Mouse (Mus musculus) ES-E14 (cell line): ENCODE measurements around the gene Fbxl19. TPM values are rescaled to one million over a fixed set of nuclear protein-coding genes. Genes with fewer than 3 reads are reported as not detected.

Source experiments
- DNase-seq: peaks from one replicate; pipeline ENCODE4 v3.0.0-alpha.2; 2013; ENCODE audit warnings: low read depth, low spot score
- H3K27ac ChIP-seq: 2 replicates; pipeline ENCODE4 v1.5.1; 2012; ENCODE audit warnings: low read depth, mild to moderate bottlenecking, low read length, moderate library complexity, mixed read lengths; ENCODE audit not compliant: poor library complexity, insufficient read depth, severe bottlenecking
- H3K36me3 ChIP-seq: 2 replicates; pipeline ENCODE4 v1.6.1; 2012; ENCODE audit warnings: mild to moderate bottlenecking, low read length, moderate library complexity, mixed read lengths; ENCODE audit not compliant: control insufficient read depth, poor library complexity, insufficient read depth, severe bottlenecking
- H3K4me1 ChIP-seq, 2 experiments: fragments of 150-350 bp in 1 of 2; sonication (generic) in 1 of 2; 2 replicates each; pipeline ENCODE4 v1.6.1; 2012; ENCODE audit warnings: low read length in 2 of 2, mild to moderate bottlenecking in 1 of 2, mixed read lengths in 1 of 2; ENCODE audit not compliant: control insufficient read depth in 2 of 2, insufficient read depth in 2 of 2, poor library complexity in 1 of 2
- H3K4me3 ChIP-seq, 2 experiments: fragments of 150-350 bp in 1 of 2; sonication (generic) in 1 of 2; 2 replicates each; pipeline ENCODE4 v1.5.1; 2012; ENCODE audit warnings: low read length in 2 of 2, low read depth in 1 of 2, mild to moderate bottlenecking in 1 of 2, mixed read lengths in 1 of 2; ENCODE audit not compliant: insufficient read depth in 1 of 2, poor library complexity in 1 of 2, severe bottlenecking in 1 of 2
- H3K9ac ChIP-seq: 2 replicates; pipeline ENCODE4 v1.6.1; 2012; ENCODE audit warnings: low read depth, mild to moderate bottlenecking, low read length, mixed read lengths; ENCODE audit not compliant: poor library complexity, insufficient read depth, severe bottlenecking
- H3K9me3 ChIP-seq: fragments of 150-350 bp; sonication (generic); 2 replicates; pipeline ENCODE4 v1.6.1; 2012; ENCODE audit warnings: low read depth, mild to moderate bottlenecking, low read length; ENCODE audit not compliant: control insufficient read depth, insufficient read depth
- CHD2 ChIP-seq: IDR thresholded peaks from 2 replicates; pipeline ENCODE4 v1.6.1; 2014; ENCODE audit warnings: mild to moderate bottlenecking, low read depth, low read length, inconsistent platforms
- HCFC1 ChIP-seq: IDR thresholded peaks from 2 replicates; pipeline ENCODE4 v1.6.1; 2012; ENCODE audit warnings: low read length, inconsistent platforms, borderline replicate concordance; ENCODE audit not compliant: insufficient read depth
- MAFK ChIP-seq: IDR thresholded peaks from 2 replicates; pipeline ENCODE4 v1.6.1; 2014; ENCODE audit warnings: mild to moderate bottlenecking, low read depth, low read length, inconsistent platforms; ENCODE audit not compliant: insufficient read depth
- ZC3H11A ChIP-seq: IDR thresholded peaks from 2 replicates; pipeline ENCODE4 v1.6.1; 2012; ENCODE audit warnings: low read depth, mild to moderate bottlenecking, inconsistent platforms, low read length, borderline replicate concordance
- ZNF384 ChIP-seq: IDR thresholded peaks from 2 replicates; pipeline ENCODE4 v1.6.1; 2012; ENCODE audit warnings: low read depth, low read length, inconsistent platforms
- in situ Hi-C, 2 experiments: fragments of 600-800 bp; cut with MboI; formaldehyde crosslinking; loops; one replicate each; pipeline ENCODE4 v1.15.1; 2025; ENCODE audit warnings: low sequenced_read_pairs in 2 of 2, inconsistent platforms in 1 of 2; ENCODE audit not compliant: unreplicated experiment in 2 of 2
- total RNA-seq: library from RNA; depleted of rRNA; stranded (reverse); fragments of 300-350 nt; gene quantifications from 2 replicates; pipeline ENCODE4 v1.2.3, GENCODE M21; 2012

Gene Fbxl19
- total RNA-seq, 1 experiment: 86.9 TPM

DNA sequence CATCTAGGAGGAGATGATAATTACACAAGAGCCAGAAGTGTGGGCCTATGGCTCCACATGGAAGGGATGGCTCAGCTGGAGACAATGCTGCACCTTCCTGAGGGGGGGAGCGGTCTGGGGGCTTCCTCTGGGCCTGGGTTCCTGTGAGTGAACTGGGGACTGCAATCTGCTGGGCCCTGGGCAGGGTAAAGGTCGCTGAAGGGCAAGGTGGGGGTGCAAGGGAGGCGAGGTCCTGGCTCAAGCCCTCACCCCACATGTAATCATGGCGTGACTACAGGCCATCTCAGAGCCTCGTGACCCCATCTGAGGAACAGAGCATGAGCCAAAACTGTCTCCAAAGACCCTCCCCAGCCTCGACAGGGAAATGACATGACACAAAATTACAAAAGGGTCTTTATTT, 39.7 kb upstream of the Fbxl19 start:
- in situ Hi-C loops: no loop called here
- no peak overlapping the region for H3K9ac ChIP-seq
- H3K4me3 ChIP-seq: no peak overlapping the region
- TF ChIP-seq ZC3H11A: no peak
- TF ChIP-seq CHD2: no peak
- TF ChIP-seq MAFK: no peak
- TF ChIP-seq HCFC1: no peak
- no peak for TF ChIP-seq ZNF384
- no peak for DNase-seq
- no peaks in the 10 kb centered on the region for H3K9me3 ChIP-seq
- H3K27ac ChIP-seq: no peak overlapping the region; the same call in 1 of the 2 replicates
- peaks cover 1 to 17% of the 10 kb centered on the region in 2 experiments; a peak in 2 of 4 replicates for H3K4me1 ChIP-seq
- peaks cover 17% of the 10 kb centered on the region; the same call in 1 of the 2 replicates for H3K36me3 ChIP-seq

DNA sequence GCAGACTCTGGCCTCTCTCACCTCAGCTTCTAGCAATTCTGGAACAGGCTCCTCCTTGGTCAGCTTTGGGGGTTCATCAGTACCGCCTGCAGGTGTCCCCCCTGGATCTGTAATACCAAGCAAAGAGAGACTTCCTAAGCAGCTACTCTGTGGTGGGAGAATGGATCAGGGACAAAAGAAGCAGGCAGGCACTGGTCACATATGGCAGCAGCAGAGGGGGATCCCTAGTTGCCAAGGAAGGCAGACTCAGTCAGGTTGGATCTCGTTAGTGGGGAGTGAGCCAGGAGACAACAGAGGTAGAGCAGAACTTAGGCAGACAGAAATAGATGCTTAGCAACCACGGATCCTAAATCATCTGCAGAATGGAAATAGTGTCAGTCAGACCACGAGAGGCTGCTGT, 38.6 kb upstream of the Fbxl19 start:
- H3K36me3 ChIP-seq: peaks cover 14% of the 10 kb centered on the region; the same call in 1 of the 2 replicates
- TF ChIP-seq CHD2 (no peak), ZNF384 (no peak), MAFK (no peak), ZC3H11A (no peak), HCFC1 (no peak)
- H3K4me3 ChIP-seq: no peak overlapping the region
- H3K4me1 ChIP-seq: peaks cover 1 to 17% of the 10 kb centered on the region in 2 experiments; a peak in 2 of 4 replicates
- DNase-seq: no peak
- no peak overlapping the region for H3K27ac ChIP-seq
- no peaks in the 10 kb centered on the region for H3K9me3 ChIP-seq
- in situ Hi-C loops: no loop called here
- no peak overlapping the region for H3K9ac ChIP-seq

DNA sequence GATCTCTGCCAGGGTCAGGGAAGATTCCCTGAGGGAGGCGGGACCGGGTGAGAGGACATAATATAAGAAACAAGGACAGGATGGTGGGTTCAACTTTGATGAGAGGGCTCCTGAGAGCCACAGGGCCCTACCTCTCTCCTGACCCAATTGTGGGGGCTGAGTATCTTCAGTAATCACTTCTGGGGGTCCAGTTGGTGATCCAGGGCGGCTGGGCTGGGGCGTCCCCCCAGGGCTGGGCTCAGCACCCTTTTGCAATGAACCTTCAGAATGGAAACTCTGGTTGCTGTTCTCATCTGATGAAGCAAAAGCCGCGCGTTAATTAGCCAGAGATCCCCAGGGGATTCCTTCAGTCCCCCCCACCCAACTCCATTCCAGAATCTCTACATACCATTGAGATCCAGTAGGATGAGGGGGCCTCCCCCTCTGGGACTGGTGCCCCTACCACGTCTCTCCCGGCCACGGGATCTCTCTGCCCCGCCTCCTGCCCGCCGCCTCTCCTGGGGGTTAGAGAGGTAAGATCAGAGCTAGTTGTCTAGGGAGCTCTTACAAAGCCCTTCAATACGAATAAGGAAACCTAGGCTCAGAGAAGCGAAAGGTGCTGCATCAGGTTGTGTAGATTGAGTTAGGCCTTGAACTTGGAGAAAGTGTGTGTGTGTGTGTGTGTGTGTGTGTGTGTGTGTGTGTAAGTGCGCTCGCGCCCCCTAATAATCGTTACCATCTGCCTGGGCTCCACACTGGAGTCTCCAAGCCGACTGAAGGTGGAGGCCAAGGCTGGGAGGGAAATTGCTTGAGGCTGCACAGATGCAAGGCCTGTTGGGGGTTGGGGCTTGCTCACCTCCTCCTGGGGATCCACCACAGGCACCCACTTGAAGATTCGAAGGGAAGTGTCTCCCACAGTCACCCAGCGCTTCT, 37.0 kb upstream of the Fbxl19 start:
- no peak for DNase-seq
- no peak for TF ChIP-seq CHD2
- Histone ChIP-seq H3K9me3 (no peaks in the 10 kb centered on the region), H3K27ac (no peak overlapping the region; the same call in 1 of the 2 replicates), H3K4me3 (peak overlapping the region; percentile 73 to 86), H3K4me1 (peaks cover 5 to 24% of the 10 kb centered on the region in 2 experiments; a peak in 3 of 4 replicates), H3K9ac (peak overlapping the region; percentile 27), H3K36me3 (peaks cover 14% of the 10 kb centered on the region; the same call in 1 of the 2 replicates)
- in situ Hi-C loops: no loop called here

DNA sequence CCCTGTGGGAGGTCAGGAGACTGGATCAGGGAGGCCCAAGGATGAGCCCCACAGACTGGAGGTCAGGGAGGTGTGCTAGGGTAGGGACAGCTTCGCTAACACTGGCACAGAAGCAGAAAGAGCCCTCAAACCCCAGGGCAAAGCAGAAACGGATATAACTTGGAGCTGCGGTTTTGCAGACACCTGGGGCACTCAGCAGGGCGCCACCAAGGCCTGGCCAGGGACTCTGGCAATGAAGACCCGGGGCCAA, 36.5 kb upstream of the Fbxl19 start:
- Histone ChIP-seq H3K4me3 (peak overlapping the region; percentile 73 to 86), H3K27ac (no peak overlapping the region; the same call in 1 of the 2 replicates), H3K36me3 (peaks cover 14% of the 10 kb centered on the region; the same call in 1 of the 2 replicates), H3K9me3 (no peaks in the 10 kb centered on the region), H3K9ac (peak overlapping the region; percentile 27), H3K4me1 (peaks cover 5 to 24% of the 10 kb centered on the region in 2 experiments; a peak in 3 of 4 replicates)
- TF ChIP-seq MAFK (no peak), CHD2 (no peak), ZC3H11A (no peak), HCFC1 (no peak), ZNF384 (no peak)
- DNase-seq: no peak
- in situ Hi-C loops: no loop called here
